Mouse (Mus musculus) lung, embryonic 14.5 days (tissue): ENCODE measurements at regions not wholly inside any gene's neighbourhood (a gene's known extent, or its start where the extent isn't known, plus 50 kb on each side); places are given as distances from the start of the nearest gene placed in this dataset.
A peak's percentile ranks its signal among the peaks of the same experiment; 100 is the strongest.

Experiments
- ATAC-seq: fragments of 200-750 bp; cut with Nextera tagmentation; 2 replicates; pipeline ENCODE4 v1.8.0; 2017; ENCODE audit warnings: mild to moderate bottlenecking, moderate TSS enrichment, moderate library complexity; ENCODE audit not compliant: insufficient read depth
- DNase-seq: peaks from one replicate; pipeline ENCODE4 v3.0.0-alpha.2; 2015
- H3K27ac ChIP-seq: fragments of 300-500 bp; sonication (generic); 2 replicates; pipeline ENCODE4 v1.5.1; 2014; ENCODE audit warnings: low read depth, mild to moderate bottlenecking, moderate library complexity
- H3K27me3 ChIP-seq: fragments of 300-500 bp; sonication (generic); 2 replicates; pipeline ENCODE4 v1.6.1; 2014; ENCODE audit warnings: low read length, control low read depth; ENCODE audit not compliant: insufficient read depth
- H3K36me3 ChIP-seq: fragments of 300-500 bp; sonication (generic); 2 replicates; pipeline ENCODE4 v1.6.1; 2014; ENCODE audit warnings: control low read depth; ENCODE audit not compliant: insufficient read depth
- H3K4me1 ChIP-seq: fragments of 300-500 bp; sonication (generic); 2 replicates; pipeline ENCODE4 v1.6.1; 2014; ENCODE audit warnings: antibody characterized with exemption, control low read depth; ENCODE audit not compliant: insufficient read depth
- H3K4me2 ChIP-seq: fragments of 300-500 bp; sonication (generic); 2 replicates; pipeline ENCODE4 v1.6.1; 2014; ENCODE audit warnings: mild to moderate bottlenecking
- H3K4me3 ChIP-seq: fragments of 300-500 bp; sonication (generic); 2 replicates; pipeline ENCODE4 v1.5.1; 2014; ENCODE audit warnings: low read depth, low read length
- H3K9ac ChIP-seq: fragments of 300-500 bp; sonication (generic); 2 replicates; pipeline ENCODE4 v1.6.1; 2014
- H3K9me3 ChIP-seq: fragments of 300-500 bp; sonication (generic); 2 replicates; pipeline ENCODE4 v1.6.1; 2016; ENCODE audit warnings: low read depth, low read length, control low read depth
- CTCF ChIP-seq: IDR thresholded peaks from 2 replicates; pipeline ENCODE4 v1.5.1; 2016; ENCODE audit warnings: antibody characterized with exemption, low read depth
- WGBS: fragments of 180-500 bp; shearing (Covaris S2); extraction: QIAGEN DNeasy Blood & Tissue Kit; methylation state at CpG from one replicate; pipeline ENCODE4 v1.1.7; 2014; 5-methylcytosine and 5-hydroxymethylcytosine counted together

DNA sequence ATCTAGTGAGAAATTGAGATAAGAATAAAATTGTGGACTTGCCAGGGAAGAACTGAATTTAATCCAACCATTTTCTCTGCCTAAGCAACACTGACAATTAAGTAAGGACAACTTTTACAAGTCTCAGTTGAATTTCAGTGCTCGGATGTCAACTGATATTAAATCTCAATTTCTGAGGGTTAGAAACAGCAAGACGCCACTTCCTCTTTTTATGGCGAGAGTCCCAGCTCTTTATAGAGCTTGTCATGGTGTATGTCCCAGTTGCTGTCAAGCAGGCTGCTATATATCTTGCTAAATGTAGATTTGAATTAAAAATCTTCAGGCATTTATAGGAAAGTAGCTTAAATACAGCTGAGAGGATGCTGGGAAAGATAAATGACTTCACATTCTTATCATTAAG, 697.8 kb upstream of the Got2 start:
- TF ChIP-seq CTCF = no peak
- Histone ChIP-seq H3K9me3 (no peaks in the 10 kb centered on the region), H3K4me3 (no peak overlapping the region), H3K27ac (no peak overlapping the region), H3K36me3 (no peaks in the 10 kb centered on the region), H3K9ac (no peak overlapping the region), H3K4me1 (no peaks in the 10 kb centered on the region), H3K4me2 (no peak overlapping the region), H3K27me3 (no peaks in the 10 kb centered on the region)
- peak; percentile 27 for DNase-seq
- no peak for ATAC-seq
- 36% methylated on average over 3 of the region's 3 CpGs for WGBS

DNA sequence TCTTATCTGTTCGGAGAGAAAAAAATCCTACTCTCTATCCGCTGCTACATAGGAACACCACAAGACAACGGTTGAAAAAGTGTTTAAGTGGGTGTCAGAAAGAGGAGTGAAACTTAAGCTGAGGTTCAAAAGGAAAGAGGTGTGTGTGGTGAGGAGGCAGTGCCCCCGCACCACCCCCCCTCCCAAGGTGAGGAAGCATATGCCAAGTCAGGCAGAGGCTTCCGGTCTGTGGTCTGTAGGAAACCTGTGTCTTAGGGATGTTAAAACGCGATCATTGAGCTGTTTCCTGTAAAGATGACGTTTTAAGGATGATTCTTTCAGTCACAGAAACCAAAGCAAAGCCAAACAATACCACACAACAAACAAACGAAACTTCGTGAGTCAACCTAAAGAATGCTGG, 664.2 kb upstream of the Got2 start:
- DNase-seq (no peak), ATAC-seq (no peak)
- Histone ChIP-seq H3K27ac (no peak overlapping the region), H3K4me3 (no peak overlapping the region), H3K4me1 (no peaks in the 10 kb centered on the region), H3K4me2 (no peak overlapping the region), H3K27me3 (no peaks in the 10 kb centered on the region), H3K9ac (no peak overlapping the region), H3K36me3 (no peaks in the 10 kb centered on the region), H3K9me3 (no peaks in the 10 kb centered on the region)
- TF ChIP-seq CTCF = no peak
- 62% methylated on average over 10 of the region's 10 CpGs for WGBS

DNA sequence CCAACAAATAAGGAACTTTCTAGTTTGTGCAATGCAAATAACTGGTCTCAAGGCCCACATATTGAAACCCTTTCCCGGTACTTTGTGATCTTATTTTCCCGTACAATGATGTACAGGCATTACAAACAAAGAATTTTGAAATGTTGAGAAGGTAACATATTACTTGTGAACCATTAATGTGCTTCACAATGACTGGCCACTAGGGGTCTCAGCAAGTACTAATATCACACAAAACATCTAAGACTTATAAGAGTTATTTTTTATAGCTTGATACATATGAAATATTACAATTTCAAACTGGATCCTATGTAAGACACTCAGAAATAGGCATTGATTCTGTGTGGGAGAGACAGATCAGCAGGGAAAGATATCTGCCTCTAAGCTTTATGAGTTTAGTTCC, 662.1 kb upstream of the Got2 start:
- Histone ChIP-seq H3K27me3 (no peaks in the 10 kb centered on the region), H3K27ac (no peak overlapping the region), H3K4me3 (no peak overlapping the region), H3K9me3 (no peaks in the 10 kb centered on the region), H3K9ac (no peak overlapping the region), H3K4me1 (no peaks in the 10 kb centered on the region), H3K4me2 (no peak overlapping the region), H3K36me3 (no peaks in the 10 kb centered on the region)
- ATAC-seq (no peak), DNase-seq (peak; percentile 22)
- peak; percentile 42 for TF ChIP-seq CTCF
- 89% methylated on average over 2 of the region's 2 CpGs for WGBS

DNA sequence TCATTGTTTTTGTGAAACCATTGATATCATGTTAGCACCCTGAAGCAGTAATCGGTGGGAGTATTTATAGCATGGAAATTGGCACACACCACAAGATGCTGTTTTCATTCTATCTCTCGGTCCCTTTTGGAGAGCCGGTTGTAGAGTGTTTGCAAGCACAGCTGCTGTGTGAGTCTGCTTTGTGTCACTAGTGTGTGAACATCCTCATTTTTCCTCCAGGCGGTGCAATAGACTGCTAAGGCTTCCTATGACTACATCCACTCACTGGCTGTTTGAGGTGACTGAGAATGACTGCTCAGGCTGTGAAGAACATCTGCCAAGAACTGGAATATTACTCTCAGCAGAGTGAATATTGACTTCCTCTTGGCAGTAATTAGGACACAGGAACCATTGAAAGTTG, 660.3 kb upstream of the Got2 start:
- no peak for TF ChIP-seq CTCF
- Histone ChIP-seq H3K9ac (no peak overlapping the region), H3K4me3 (no peak overlapping the region), H3K36me3 (no peaks in the 10 kb centered on the region), H3K9me3 (no peaks in the 10 kb centered on the region), H3K27me3 (no peaks in the 10 kb centered on the region), H3K4me2 (no peak overlapping the region), H3K4me1 (no peaks in the 10 kb centered on the region), H3K27ac (no peak overlapping the region)
- DNase-seq = peak; percentile 20
- ATAC-seq = peak; percentile 66; the same call in 1 of the 2 replicates
- WGBS = 60% methylated on average over 4 of the region's 4 CpGs

DNA sequence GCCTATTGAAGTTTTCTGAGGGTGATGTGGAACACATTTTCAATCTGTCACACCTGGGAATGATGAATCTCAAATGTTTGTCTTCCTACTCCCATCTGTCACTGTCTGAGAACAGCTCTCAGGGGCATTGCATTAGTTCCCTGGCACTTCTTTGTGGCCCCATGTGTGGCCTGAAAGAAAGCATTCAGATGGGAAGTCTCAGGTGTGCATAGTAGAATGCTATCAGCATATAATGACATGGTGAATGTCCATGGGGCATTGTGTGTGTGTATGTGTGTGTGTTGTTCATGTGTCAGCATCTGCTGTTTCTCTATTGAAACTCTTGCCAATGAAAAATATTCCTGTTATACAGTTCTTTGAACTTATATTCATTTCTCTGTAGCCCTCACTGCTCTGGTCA, 659.8 kb upstream of the Got2 start:
- no peak for ATAC-seq
- H3K9me3 ChIP-seq = no peaks in the 10 kb centered on the region
- H3K4me1 ChIP-seq = no peaks in the 10 kb centered on the region
- TF ChIP-seq CTCF = no peak
- no peak overlapping the region for H3K4me2 ChIP-seq
- H3K9ac ChIP-seq = no peak overlapping the region
- H3K36me3 ChIP-seq = no peaks in the 10 kb centered on the region
- no peak overlapping the region for H3K27ac ChIP-seq
- H3K27me3 ChIP-seq = no peaks in the 10 kb centered on the region
- no peak for DNase-seq
- no peak overlapping the region for H3K4me3 ChIP-seq

DNA sequence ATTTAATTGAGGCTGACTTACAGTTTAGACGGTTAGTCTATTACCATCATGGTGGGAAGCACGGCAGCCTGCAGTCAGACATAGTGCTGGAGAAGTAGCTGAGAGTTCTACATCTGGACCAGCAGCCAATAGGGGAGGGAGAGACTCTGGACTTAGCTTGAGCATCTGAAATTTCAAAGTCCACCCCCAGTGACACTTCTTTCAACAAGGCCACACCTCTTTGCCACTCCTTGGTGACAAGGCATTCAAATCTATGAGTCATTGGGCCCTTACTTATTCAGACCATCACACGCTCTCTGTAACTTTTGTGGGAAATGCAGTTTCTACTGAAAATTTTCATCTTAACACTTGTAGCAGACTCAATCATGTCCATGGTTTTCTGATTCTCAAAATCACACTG, 653.9 kb upstream of the Got2 start:
- no peak overlapping the region for H3K9ac ChIP-seq
- H3K36me3 ChIP-seq = no peaks in the 10 kb centered on the region
- DNase-seq = no peak
- H3K4me1 ChIP-seq = no peaks in the 10 kb centered on the region
- no peak overlapping the region for H3K4me2 ChIP-seq
- H3K4me3 ChIP-seq = no peak overlapping the region
- no peaks in the 10 kb centered on the region for H3K27me3 ChIP-seq
- ATAC-seq = no peak
- no peak for TF ChIP-seq CTCF
- no peaks in the 10 kb centered on the region for H3K9me3 ChIP-seq
- WGBS = 94% methylated on average over 3 of the region's 3 CpGs
- no peak overlapping the region for H3K27ac ChIP-seq

DNA sequence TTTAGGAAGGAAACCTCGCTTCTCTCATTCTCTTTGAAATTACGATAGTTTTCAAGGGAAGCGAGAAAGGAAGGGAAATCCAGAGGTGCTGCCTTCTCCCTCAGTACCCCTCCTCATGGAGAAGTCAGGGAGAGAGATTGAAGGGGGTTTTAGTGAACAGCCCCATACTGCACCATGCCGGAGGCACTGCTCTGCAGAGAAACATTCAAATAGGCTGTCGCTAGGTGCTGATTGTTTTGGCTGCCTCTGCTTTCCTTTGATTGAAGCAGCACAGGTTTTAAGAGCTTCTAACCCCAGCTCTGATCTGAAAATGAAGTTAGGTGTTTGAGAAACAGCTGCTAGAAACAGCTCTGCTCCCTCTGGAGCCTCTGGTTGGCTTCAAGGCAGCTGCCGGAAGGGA, 610.5 kb upstream of the Got2 start:
- Histone ChIP-seq H3K9ac (no peak overlapping the region), H3K36me3 (no peaks in the 10 kb centered on the region), H3K4me2 (no peak overlapping the region), H3K4me1 (no peaks in the 10 kb centered on the region), H3K9me3 (no peaks in the 10 kb centered on the region), H3K27ac (no peak overlapping the region), H3K4me3 (no peak overlapping the region), H3K27me3 (no peaks in the 10 kb centered on the region)
- no peak for DNase-seq
- 72% methylated on average over 6 of the region's 6 CpGs for WGBS
- no peak for ATAC-seq
- TF ChIP-seq CTCF = no peak

DNA sequence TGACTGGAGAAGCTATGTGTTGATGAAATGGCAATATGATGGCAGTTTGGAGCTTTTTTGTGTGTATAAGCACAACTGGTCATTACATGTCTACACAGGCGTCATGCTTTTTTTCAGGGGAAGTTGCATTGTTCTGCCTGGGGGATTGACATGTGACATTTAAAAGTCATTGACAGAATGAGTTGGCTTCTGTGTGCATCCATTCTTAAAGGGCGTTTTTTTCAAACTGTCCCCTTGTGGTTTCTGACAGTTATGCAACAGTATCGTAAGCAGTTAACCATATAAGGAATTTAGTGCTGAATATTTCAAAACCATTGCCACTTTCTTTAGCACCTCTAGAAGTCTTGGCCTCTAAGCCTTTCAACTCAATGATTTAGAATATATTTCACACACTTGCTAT, 607.1 kb upstream of the Got2 start:
- H3K9ac ChIP-seq = no peak overlapping the region
- no peaks in the 10 kb centered on the region for H3K4me1 ChIP-seq
- H3K9me3 ChIP-seq = no peaks in the 10 kb centered on the region
- no peak for TF ChIP-seq CTCF
- H3K27ac ChIP-seq = no peak overlapping the region
- DNase-seq (no peak), ATAC-seq (no peak)
- no peak overlapping the region for H3K4me3 ChIP-seq
- no peak overlapping the region for H3K4me2 ChIP-seq
- 82% methylated on average over 3 of the region's 3 CpGs for WGBS
- no peaks in the 10 kb centered on the region for H3K36me3 ChIP-seq
- no peaks in the 10 kb centered on the region for H3K27me3 ChIP-seq
